Mouse (Mus musculus) cerebellum, adult 2 months (tissue): ENCODE measurements at regions not wholly inside any gene's neighbourhood (a gene's known extent, or its start where the extent isn't known, plus 50 kb on each side); places are given as distances from the start of the nearest gene placed in this dataset.

Experiments
- DNase-seq, 2 experiments: peaks; one replicate each; pipeline ENCODE4 v3.0.0; 2021
- H3K27ac ChIP-seq: fragments of 200-500 bp; 2 replicates; pipeline ENCODE4 v1.5.1; 2012; ENCODE audit warnings: low read length, control low read depth, inconsistent platforms; ENCODE audit not compliant: insufficient read depth
- H3K27me3 ChIP-seq: fragments of 200-500 bp; 2 replicates; pipeline ENCODE4 v1.6.1; 2012; ENCODE audit warnings: inconsistent platforms, mild to moderate bottlenecking, low read length, moderate library complexity; ENCODE audit not compliant: control insufficient read depth, insufficient read depth
- H3K4me1 ChIP-seq: fragments of 200-500 bp; 2 replicates; pipeline ENCODE4 v1.6.1; 2011; ENCODE audit warnings: low read length; ENCODE audit not compliant: control insufficient read depth, insufficient read depth
- H3K4me3 ChIP-seq: fragments of 200-500 bp; replicated peaks from 2 replicates; pipeline ENCODE3; 2011; ENCODE audit warnings: mild to moderate bottlenecking, low read depth, low read length, control low read depth; ENCODE audit not compliant: insufficient read depth
- CTCF ChIP-seq: fragments of 200-500 bp; IDR thresholded peaks from 2 replicates; pipeline ENCODE4 v1.5.1; 2011; ENCODE audit warnings: low read depth, mild to moderate bottlenecking, control low read depth, low read length, moderate library complexity, borderline replicate concordance; ENCODE audit not compliant: insufficient read depth
- POLR2A ChIP-seq: fragments of 200-500 bp; IDR thresholded peaks from 2 replicates; pipeline ENCODE4 v1.6.1; 2011; ENCODE audit warnings: low read length, control low read depth, borderline replicate concordance; ENCODE audit not compliant: insufficient read depth
- WGBS: fragments of 180-500 bp; shearing (Covaris S2); methylation state at CpG from one replicate; pipeline ENCODE4 v1.1.7; 2018; 5-methylcytosine and 5-hydroxymethylcytosine counted together

GRCm38 (mm10) chr9:47471767-47472420 is 58.1 kb upstream of the Cadm1 start:
- no peak overlapping the region for H3K27ac ChIP-seq

GRCm38 (mm10) chr9:47473776-47474365 is 56.1 kb upstream of the Cadm1 start:
- Histone ChIP-seq H3K4me3 (no peak overlapping the region), H3K27me3 (no peaks in the 10 kb centered on the region), H3K27ac (no peak overlapping the region), H3K4me1 (peaks cover 25% of the 10 kb centered on the region)
- no peak for TF ChIP-seq POLR2A
- TF ChIP-seq CTCF = no peak
- 68% methylated on average over 5 of the region's 5 CpGs for whole genome bisulfite sequencing
- peak; percentile 56 to 75 for DNase-seq

More at GRCm38 (mm10) chr9:47471767-47472420, 58.1 kb upstream of the Cadm1 start:
- H3K4me1 ChIP-seq = peaks cover 25% of the 10 kb centered on the region
- no peak overlapping the region for H3K4me3 ChIP-seq
- DNase-seq = peak; percentile 62 to 73
- 31% methylated on average over 10 of the region's 10 CpGs for WGBS
- TF ChIP-seq POLR2A = no peak
- TF ChIP-seq CTCF = no peak; the same call in 1 of the 2 replicates
- H3K27me3 ChIP-seq = no peaks in the 10 kb centered on the region

- DNase-seq = no peak
- 80% methylated on average over 5 of the region's 5 CpGs for whole genome bisulfite sequencing
- Histone ChIP-seq H3K4me3 (no peak overlapping the region), H3K27ac (no peak overlapping the region), H3K27me3 (no peaks in the 10 kb centered on the region), H3K4me1 (peaks cover 22% of the 10 kb centered on the region)
- TF ChIP-seq CTCF (no peak), POLR2A (no peak)
Measured at GRCm38 (mm10) chr9:47474776-47475175, 55.2 kb upstream of the Cadm1 start.

- no peak for DNase-seq
- no peak overlapping the region for H3K27ac ChIP-seq
- no peaks in the 10 kb centered on the region for H3K27me3 ChIP-seq
- no peak overlapping the region for H3K4me3 ChIP-seq
- peaks cover 8% of the 10 kb centered on the region; the same call in 1 of the 2 replicates for H3K4me1 ChIP-seq
- WGBS = 98% methylated on average over 2 of the region's 2 CpGs
- TF ChIP-seq CTCF (no peak), POLR2A (no peak)
Measured at GRCm38 (mm10) chr9:47477889-47478288, 52.1 kb upstream of the Cadm1 start.
